Mouse (Mus musculus) hindbrain, postnatal 0 days (tissue): Measurements from ENCODE around the gene Krtap1-5. TPM values are rescaled to one million over a fixed set of nuclear protein-coding genes. Genes with fewer than 3 reads are reported as not detected.

Experiments
- ATAC-seq: fragments of 200-750 bp; cut with Nextera tagmentation; 2 replicates; pipeline ENCODE4 v1.8.0; 2017; ENCODE audit warnings: mild to moderate bottlenecking, moderate TSS enrichment, moderate library complexity
- DNase-seq: peaks from one replicate; pipeline ENCODE4 v3.0.0-alpha.2; 2015; ENCODE audit warnings: low spot score
- H3K27ac ChIP-seq: fragments of 300-500 bp; sonication (generic); 2 replicates; pipeline ENCODE4 v1.5.1; 2014; ENCODE audit warnings: mild to moderate bottlenecking
- H3K27me3 ChIP-seq: fragments of 300-500 bp; sonication (generic); 2 replicates; pipeline ENCODE4 v1.6.1; 2014; ENCODE audit warnings: low read length, mixed read lengths; ENCODE audit not compliant: insufficient read depth
- H3K36me3 ChIP-seq: fragments of 300-500 bp; sonication (generic); 2 replicates; pipeline ENCODE4 v1.6.1; 2014; ENCODE audit warnings: low read length, mixed read lengths; ENCODE audit not compliant: insufficient read depth
- H3K4me1 ChIP-seq: fragments of 300-500 bp; sonication (generic); 2 replicates; pipeline ENCODE4 v1.6.1; 2014; ENCODE audit warnings: antibody characterized with exemption, low read length, mixed read lengths; ENCODE audit not compliant: insufficient read depth
- H3K4me2 ChIP-seq: fragments of 300-500 bp; sonication (generic); 2 replicates; pipeline ENCODE4 v1.6.1; 2014; ENCODE audit warnings: low read depth, mild to moderate bottlenecking, low read length, moderate library complexity, mixed read lengths
- H3K4me3 ChIP-seq: fragments of 300-500 bp; sonication (generic); 2 replicates; pipeline ENCODE4 v1.5.1; 2014; ENCODE audit warnings: low read length
- H3K9ac ChIP-seq: fragments of 300-500 bp; sonication (generic); replicated peaks from 2 replicates; pipeline ENCODE4 v1.6.1; 2014; ENCODE audit warnings: mild to moderate bottlenecking, low read length, moderate library complexity, mixed read lengths
- H3K9me3 ChIP-seq: fragments of 300-500 bp; sonication (generic); 2 replicates; pipeline ENCODE4 v1.6.1; 2016; ENCODE audit warnings: low read length, mixed read lengths
- CTCF ChIP-seq: IDR thresholded peaks from 2 replicates; pipeline ENCODE4 v1.5.1; 2016; ENCODE audit warnings: antibody characterized with exemption, control low read depth, low read depth
- WGBS: fragments of 180-500 bp; shearing (Covaris S2); extraction: QIAGEN DNeasy Blood & Tissue Kit; methylation state at CpG from one replicate; pipeline ENCODE4 v1.1.7; 2014; 5-methylcytosine and 5-hydroxymethylcytosine counted together
- polyA plus RNA-seq: library from polyadenylated mRNA; unstranded; fragments of >200 nt; fragmentation: Nextera tagmentation; extraction: Ambion mirVana; gene quantifications from 2 replicates; pipeline ENCODE4 v1.2.1, GENCODE M21; 2015
- total RNA-seq: library from RNA; depleted of rRNA; stranded (reverse); fragments of >200 nt; gene quantifications from 2 replicates; pipeline ENCODE4 v1.2.3, GENCODE M21; 2014

Gene Krtap1-5
- total and polyA plus RNA-seq, 2 experiments from 2014 or later = not detected

- Histone ChIP-seq H3K36me3 (no peaks in the 10 kb centered on the region), H3K27ac (no peak within 1 kb of the TSS), H3K4me1 (no peaks in the 10 kb centered on the region), H3K27me3 (no peaks in the 10 kb centered on the region), H3K4me2 (no peak within 1 kb of the TSS), H3K9ac (no peak within 1 kb of the TSS), H3K4me3 (no peak within 1 kb of the TSS), H3K9me3 (no peaks in the 10 kb centered on the region)
- 95% methylated on average over 7 of the region's 7 CpGs for WGBS
- ATAC-seq = no peak
- no peak for TF ChIP-seq CTCF
- no peak for DNase-seq
Observed at GRCm38 (mm10) chr11:99566530-99566929, 14.3 kb downstream of the Krtap1-5 start, which contains the start of gene Krtap3-1. Gene Krtap3-1, minus strand, starts transcription at chr11:99566630.

GRCm38 (mm10) chr11:99562580-99562979 lies 18.2 kb downstream of the Krtap1-5 start:
- H3K9me3 ChIP-seq = no peaks in the 10 kb centered on the region
- no peak overlapping the region for H3K4me3 ChIP-seq
- ATAC-seq = no peak
- H3K36me3 ChIP-seq = no peaks in the 10 kb centered on the region
- H3K27ac ChIP-seq = no peak overlapping the region
- H3K4me1 ChIP-seq = no peaks in the 10 kb centered on the region
- no peaks in the 10 kb centered on the region for H3K27me3 ChIP-seq
- no peak overlapping the region for H3K9ac ChIP-seq
- DNase-seq = no peak
- WGBS = 83% methylated on average over 6 of the region's 6 CpGs
- no peak overlapping the region for H3K4me2 ChIP-seq
- TF ChIP-seq CTCF = no peak

- no peaks in the 10 kb centered on the region for H3K36me3 ChIP-seq
- no peak within 1 kb of the TSS for H3K4me3 ChIP-seq
- no peaks in the 10 kb centered on the region for H3K9me3 ChIP-seq
- 90% methylated on average over 9 of the region's 9 CpGs for whole genome bisulfite sequencing
- H3K27me3 ChIP-seq = no peaks in the 10 kb centered on the region
- no peak for DNase-seq
- H3K27ac ChIP-seq = no peak within 1 kb of the TSS
- ATAC-seq = no peak
- no peak for TF ChIP-seq CTCF
- no peak within 1 kb of the TSS for H3K9ac ChIP-seq
- H3K4me2 ChIP-seq = no peak within 1 kb of the TSS
- no peaks in the 10 kb centered on the region for H3K4me1 ChIP-seq
Observed at GRCm38 (mm10) chr11:99559366-99559765, 21.4 kb downstream of the Krtap1-5 start, which contains the start of gene Gm11939. Gene Gm11939, minus strand, starts transcription at chr11:99559466.

GRCm38 (mm10) chr11:99557976-99558745 lies 22.7 kb downstream of the Krtap1-5 start:
- Histone ChIP-seq H3K27ac (no peak overlapping the region), H3K9ac (no peak overlapping the region), H3K27me3 (no peaks in the 10 kb centered on the region), H3K9me3 (no peaks in the 10 kb centered on the region), H3K4me3 (no peak overlapping the region), H3K36me3 (no peaks in the 10 kb centered on the region), H3K4me1 (no peaks in the 10 kb centered on the region), H3K4me2 (no peak overlapping the region)
- no peak for DNase-seq
- no peak for TF ChIP-seq CTCF
- no peak for ATAC-seq
- WGBS = 85% methylated on average over 3 of the region's 3 CpGs

- H3K27me3 ChIP-seq = no peaks in the 10 kb centered on the region
- H3K4me3 ChIP-seq = no peak within 1 kb of the TSS
- no peak within 1 kb of the TSS for H3K27ac ChIP-seq
- no peak within 1 kb of the TSS for H3K9ac ChIP-seq
- H3K4me1 ChIP-seq = no peaks in the 10 kb centered on the region
- TF ChIP-seq CTCF = no peak
- H3K4me2 ChIP-seq = no peak within 1 kb of the TSS
- no peaks in the 10 kb centered on the region for H3K36me3 ChIP-seq
- ATAC-seq = no peak
- 77% methylated on average over 2 of the region's 2 CpGs for WGBS
- DNase-seq = no peak
- H3K9me3 ChIP-seq = no peaks in the 10 kb centered on the region
Observed at GRCm38 (mm10) chr11:99556753-99557152, 24.1 kb downstream of the Krtap1-5 start, which contains the start of gene Krtap3-2. Gene Krtap3-2, minus strand, starts transcription at chr11:99556853.

- WGBS = 89% methylated on average over 2 of the region's 2 CpGs
- Histone ChIP-seq H3K27ac (no peak overlapping the region), H3K9me3 (no peaks in the 10 kb centered on the region), H3K4me3 (no peak overlapping the region), H3K27me3 (no peaks in the 10 kb centered on the region), H3K9ac (no peak overlapping the region), H3K4me1 (no peaks in the 10 kb centered on the region), H3K36me3 (no peaks in the 10 kb centered on the region), H3K4me2 (no peak overlapping the region)
- ATAC-seq (no peak), DNase-seq (no peak)
- no peak for TF ChIP-seq CTCF
Observed at GRCm38 (mm10) chr11:99556195-99556594, 24.6 kb downstream of the Krtap1-5 start.

GRCm38 (mm10) chr11:99550765-99551164 lies 30.1 kb downstream of the Krtap1-5 start, which contains the start of gene Krtap3-3:
Gene Krtap3-3, minus strand, starts transcription at chr11:99550865.
- 75% methylated on average over 4 of the region's 4 CpGs for WGBS
- H3K4me2 ChIP-seq = no peak within 1 kb of the TSS
- H3K9ac ChIP-seq = no peak within 1 kb of the TSS
- DNase-seq (no peak), ATAC-seq (no peak)
- no peaks in the 10 kb centered on the region for H3K36me3 ChIP-seq
- TF ChIP-seq CTCF = no peak
- H3K4me1 ChIP-seq = no peaks in the 10 kb centered on the region
- no peaks in the 10 kb centered on the region for H3K27me3 ChIP-seq
- H3K27ac ChIP-seq = no peak within 1 kb of the TSS
- H3K9me3 ChIP-seq = no peaks in the 10 kb centered on the region
- H3K4me3 ChIP-seq = no peak within 1 kb of the TSS
